Mouse (Mus musculus) kidney, postnatal 0 days (tissue): Measurements from ENCODE around the gene Ift57. TPM values are rescaled to one million over a fixed set of nuclear protein-coding genes. Genes with fewer than 3 reads are reported as not detected.
A peak's percentile ranks its signal among the peaks of the same experiment; 100 is the strongest.

Source experiments
- ATAC-seq: fragments of 200-750 bp; cut with Nextera tagmentation; replicated peaks from 2 replicates; pipeline ENCODE4 v1.8.0; 2017; ENCODE audit warnings: low read depth, moderate number of reproducible peaks, moderate TSS enrichment, moderate library complexity; ENCODE audit not compliant: low FRiP score
- DNase-seq: peaks from one replicate; pipeline ENCODE4 v3.0.0-alpha.2; 2016; ENCODE audit warnings: low spot score
- H3K27ac ChIP-seq: fragments of 300-500 bp; sonication (generic); 2 replicates; pipeline ENCODE4 v1.5.1; 2014; ENCODE audit warnings: mild to moderate bottlenecking
- H3K27me3 ChIP-seq: fragments of 300-500 bp; sonication (generic); 2 replicates; pipeline ENCODE4 v1.6.1; 2014; ENCODE audit warnings: low read length, mixed read lengths; ENCODE audit not compliant: insufficient read depth
- H3K36me3 ChIP-seq: fragments of 300-500 bp; sonication (generic); 2 replicates; pipeline ENCODE4 v1.6.1; 2014; ENCODE audit warnings: low read length, mixed read lengths; ENCODE audit not compliant: insufficient read depth
- H3K4me1 ChIP-seq: fragments of 300-500 bp; sonication (generic); replicated peaks from 2 replicates; pipeline ENCODE4 v1.6.1; 2014; ENCODE audit warnings: antibody characterized with exemption, low read length, mixed read lengths; ENCODE audit not compliant: insufficient read depth
- H3K4me2 ChIP-seq: fragments of 300-500 bp; sonication (generic); 2 replicates; pipeline ENCODE4 v1.6.1; 2014; ENCODE audit warnings: mild to moderate bottlenecking, low read length, moderate library complexity, mixed read lengths
- H3K4me3 ChIP-seq: fragments of 300-500 bp; sonication (generic); replicated peaks from 2 replicates; pipeline ENCODE4 v1.5.1; 2014; ENCODE audit warnings: low read depth, low read length
- H3K9ac ChIP-seq: fragments of 300-500 bp; sonication (generic); 2 replicates; pipeline ENCODE4 v1.6.1; 2014; ENCODE audit warnings: low read depth, low read length
- H3K9me3 ChIP-seq: fragments of 300-500 bp; sonication (generic); replicated peaks from 2 replicates; pipeline ENCODE4 v1.6.1; 2016; ENCODE audit warnings: low read length, inconsistent platforms, mixed read lengths
- CTCF ChIP-seq: IDR thresholded peaks from 2 replicates; pipeline ENCODE4 v1.5.1; 2016; ENCODE audit warnings: antibody characterized with exemption, low read depth, mild to moderate bottlenecking, moderate library complexity
- WGBS: fragments of 180-500 bp; shearing (Covaris S2); extraction: QIAGEN DNeasy Blood & Tissue Kit; methylation state at CpG from one replicate; pipeline ENCODE4 v1.1.7; 2014; 5-methylcytosine and 5-hydroxymethylcytosine counted together
- polyA plus RNA-seq: library from polyadenylated mRNA; unstranded; fragments of >200 nt; fragmentation: Nextera tagmentation; extraction: Ambion mirVana; gene quantifications from 2 replicates; pipeline ENCODE4 v1.2.1, GENCODE M21; 2015

The Ift57 gene
- polyA plus RNA-seq, 1 experiment from 2014 or later, result 41.4 TPM

- no peak overlapping the region for H3K4me2 ChIP-seq
- DNase-seq (no peak), ATAC-seq (no peak)
- H3K4me1 ChIP-seq, result no peaks in the 10 kb centered on the region
- TF ChIP-seq CTCF, result no peak
- H3K4me3 ChIP-seq, result no peak overlapping the region
- H3K27ac ChIP-seq, result no peak overlapping the region
- no peaks in the 10 kb centered on the region for H3K27me3 ChIP-seq
- H3K9ac ChIP-seq, result no peak overlapping the region
- 84% methylated on average over 2 of the region's 2 CpGs for WGBS
- H3K9me3 ChIP-seq, result no peaks in the 10 kb centered on the region
- no peaks in the 10 kb centered on the region for H3K36me3 ChIP-seq
Measured at GRCm38 (mm10) chr16:49726761-49727160, 27.7 kb downstream of the Ift57 start.

- Histone ChIP-seq H3K9ac (no peak overlapping the region), H3K4me1 (no peaks in the 10 kb centered on the region), H3K27ac (no peak overlapping the region), H3K4me3 (no peak overlapping the region), H3K9me3 (no peaks in the 10 kb centered on the region), H3K36me3 (no peaks in the 10 kb centered on the region), H3K4me2 (no peak overlapping the region), H3K27me3 (no peaks in the 10 kb centered on the region)
- DNase-seq (no peak), ATAC-seq (no peak)
- WGBS, result 93% methylated on average over 9 of the region's 9 CpGs
- TF ChIP-seq CTCF, result no peak
Measured at GRCm38 (mm10) chr16:49736536-49736935, 37.5 kb downstream of the Ift57 start.

GRCm38 (mm10) chr16:49747360-49747759 lies 48.3 kb downstream of the Ift57 start:
- ATAC-seq (no peak), DNase-seq (no peak)
- no peak for TF ChIP-seq CTCF
- H3K36me3 ChIP-seq, result no peaks in the 10 kb centered on the region
- no peaks in the 10 kb centered on the region for H3K9me3 ChIP-seq
- H3K4me1 ChIP-seq, result no peaks in the 10 kb centered on the region
- WGBS, result 95% methylated on average over 2 of the region's 2 CpGs
- no peak overlapping the region for H3K4me3 ChIP-seq
- no peaks in the 10 kb centered on the region for H3K27me3 ChIP-seq
- no peak overlapping the region for H3K9ac ChIP-seq
- H3K27ac ChIP-seq, result no peak overlapping the region
- H3K4me2 ChIP-seq, result no peak overlapping the region

- no peak for ATAC-seq
- 71% methylated on average over 1 of the region's 1 CpGs for WGBS
Measured at GRCm38 (mm10) chr16:49752906-49753305, 53.9 kb downstream of the Ift57 start.

GRCm38 (mm10) chr16:49753318-49753717 lies 54.3 kb downstream of the Ift57 start:
- TF ChIP-seq CTCF, result no peak
- H3K9me3 ChIP-seq, result no peaks in the 10 kb centered on the region
- H3K9ac ChIP-seq, result no peak overlapping the region
- ATAC-seq, result no peak
- no peaks in the 10 kb centered on the region for H3K4me1 ChIP-seq
- H3K4me2 ChIP-seq, result no peak overlapping the region
- WGBS, result 67% methylated on average over 3 of the region's 3 CpGs
- H3K4me3 ChIP-seq, result no peak overlapping the region
- DNase-seq, result no peak
- H3K36me3 ChIP-seq, result no peaks in the 10 kb centered on the region
- no peaks in the 10 kb centered on the region for H3K27me3 ChIP-seq
- no peak overlapping the region for H3K27ac ChIP-seq

More at GRCm38 (mm10) chr16:49752906-49753305, 53.9 kb downstream of the Ift57 start:
- Histone ChIP-seq H3K9me3 (no peaks in the 10 kb centered on the region), H3K4me3 (no peak overlapping the region), H3K4me1 (no peaks in the 10 kb centered on the region), H3K4me2 (no peak overlapping the region), H3K27ac (no peak overlapping the region), H3K27me3 (no peaks in the 10 kb centered on the region), H3K9ac (no peak overlapping the region), H3K36me3 (no peaks in the 10 kb centered on the region)
- DNase-seq, result no peak
- TF ChIP-seq CTCF, result no peak

- ATAC-seq (no peak), DNase-seq (no peak)
- Histone ChIP-seq H3K9ac (no peak overlapping the region), H3K4me3 (no peak overlapping the region), H3K36me3 (no peaks in the 10 kb centered on the region), H3K27me3 (no peaks in the 10 kb centered on the region), H3K27ac (no peak overlapping the region), H3K9me3 (no peaks in the 10 kb centered on the region), H3K4me1 (no peaks in the 10 kb centered on the region), H3K4me2 (no peak overlapping the region)
- TF ChIP-seq CTCF, result no peak
- 82% methylated on average over 17 of the region's 17 CpGs for WGBS
Measured at GRCm38 (mm10) chr16:49760517-49761203, 61.6 kb downstream of the Ift57 start.

- Histone ChIP-seq H3K27ac (no peak overlapping the region), H3K4me2 (no peak overlapping the region), H3K36me3 (no peaks in the 10 kb centered on the region), H3K4me1 (no peaks in the 10 kb centered on the region), H3K9ac (no peak overlapping the region), H3K4me3 (no peak overlapping the region), H3K27me3 (no peaks in the 10 kb centered on the region), H3K9me3 (no peaks in the 10 kb centered on the region)
- no peak for ATAC-seq
- WGBS, result 84% methylated on average over 5 of the region's 5 CpGs
- DNase-seq, result peak; percentile 4
- TF ChIP-seq CTCF, result no peak
Measured at GRCm38 (mm10) chr16:49761981-49762380, 62.9 kb downstream of the Ift57 start.
